Mouse (Mus musculus): ENCODE measurements around the gene Gnptg. TPM values are rescaled to one million over a fixed set of nuclear protein-coding genes. Genes with fewer than 3 reads are reported as not detected.

The Gnptg gene
- polyA plus RNA-seq, 1 experiment: 36.1 TPM

DNA sequence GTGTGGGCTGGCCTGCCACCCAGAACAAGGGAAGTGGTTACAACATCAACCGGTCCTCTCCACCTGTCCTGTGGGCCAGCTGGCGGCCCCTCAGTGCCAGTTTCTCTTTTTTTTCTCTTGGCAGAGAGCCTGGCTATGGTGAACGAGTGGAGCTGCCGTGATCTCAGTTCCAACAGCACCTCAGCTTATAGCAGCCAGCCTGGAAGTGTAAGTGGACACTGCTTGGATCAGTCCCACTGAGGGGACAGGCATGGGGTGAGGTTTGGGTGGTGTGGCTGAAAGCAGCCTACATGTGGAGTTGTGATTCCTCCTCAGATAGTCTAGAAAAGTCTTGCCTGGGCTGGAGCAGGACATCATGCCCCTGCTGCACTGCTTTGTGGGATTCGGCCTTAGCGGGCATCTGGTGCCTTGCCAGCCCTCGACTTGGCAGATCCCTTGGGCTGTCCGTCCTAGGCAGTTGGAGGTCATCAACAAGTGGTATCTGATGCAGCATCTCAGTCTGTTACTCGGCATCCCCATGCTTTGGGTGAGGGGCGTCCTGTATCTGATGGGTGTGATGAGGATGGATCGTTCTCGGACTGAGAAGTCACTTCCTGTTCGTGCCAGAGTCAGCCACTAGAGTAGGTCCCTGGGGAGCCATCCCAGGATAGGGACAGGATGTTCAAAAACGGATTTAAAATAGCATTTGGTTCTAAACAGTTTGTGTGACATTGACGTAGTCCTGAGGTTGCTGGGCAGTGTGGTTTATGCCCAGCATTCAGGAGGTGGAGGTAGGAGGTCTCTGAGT is 29.1 kb downstream of the Gnptg start:
- DNase-seq (ENCODE audit: low read depth, low spot score): no peak

DNA sequence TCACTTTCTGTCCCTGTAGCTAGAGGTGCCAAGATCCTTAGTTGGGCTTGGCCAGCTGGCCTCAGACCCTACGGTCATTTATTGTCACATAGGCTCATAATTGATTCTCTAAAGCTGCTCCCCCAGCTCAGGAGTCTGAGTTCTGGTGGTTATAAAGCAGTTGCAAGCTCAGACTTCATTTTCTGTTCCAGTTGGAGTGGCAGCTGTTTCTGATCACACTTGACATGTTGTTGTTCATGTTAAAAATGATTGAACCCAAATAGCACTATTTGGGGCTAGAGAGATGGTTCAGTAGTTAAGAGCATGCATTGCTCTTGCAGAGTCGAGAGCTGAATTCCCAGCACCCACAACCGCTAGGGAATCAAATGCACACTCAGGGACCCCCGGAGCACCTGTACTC is 29.9 kb downstream of the Gnptg start:
- DNase-seq (ENCODE audit: low read depth, low spot score): no peak
- WGBS: 85% methylated on average over 4 of the region's 4 CpGs

More for the DNA sequence above, 29.1 kb downstream of the Gnptg start:
- WGBS: 72% methylated on average over 15 of the region's 15 CpGs

DNA sequence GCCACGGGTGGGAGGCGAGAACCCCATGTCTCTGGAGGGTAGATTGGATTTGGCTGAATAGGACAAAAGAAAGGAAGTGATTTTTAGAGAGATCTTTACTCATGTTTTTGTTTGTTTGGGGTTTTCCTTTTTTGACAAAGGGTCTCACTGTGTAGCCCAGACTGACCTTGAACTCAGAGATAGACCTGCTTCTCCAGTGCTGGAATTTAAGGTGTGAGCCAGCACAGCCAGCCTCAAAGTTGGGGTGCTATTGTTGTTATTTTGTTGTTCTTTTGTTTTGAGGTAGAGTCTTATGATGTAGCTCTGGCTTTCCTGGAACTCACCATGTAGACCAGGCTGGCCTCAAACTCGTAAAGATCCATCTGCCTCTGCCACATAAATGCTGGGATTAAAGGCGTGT is 37.5 kb downstream of the Gnptg start:
- 72% methylated on average over 4 of the region's 4 CpGs for WGBS
- no peak for DNase-seq (ENCODE audit: low read depth, low spot score)

GRCm38 (mm10) chr17:25189091-25189490 is 50.8 kb downstream of the Gnptg start:
- DNase-seq (ENCODE audit: low read depth, low spot score): no peak
- WGBS: 4% methylated on average over 16 of the region's 16 CpGs

DNA sequence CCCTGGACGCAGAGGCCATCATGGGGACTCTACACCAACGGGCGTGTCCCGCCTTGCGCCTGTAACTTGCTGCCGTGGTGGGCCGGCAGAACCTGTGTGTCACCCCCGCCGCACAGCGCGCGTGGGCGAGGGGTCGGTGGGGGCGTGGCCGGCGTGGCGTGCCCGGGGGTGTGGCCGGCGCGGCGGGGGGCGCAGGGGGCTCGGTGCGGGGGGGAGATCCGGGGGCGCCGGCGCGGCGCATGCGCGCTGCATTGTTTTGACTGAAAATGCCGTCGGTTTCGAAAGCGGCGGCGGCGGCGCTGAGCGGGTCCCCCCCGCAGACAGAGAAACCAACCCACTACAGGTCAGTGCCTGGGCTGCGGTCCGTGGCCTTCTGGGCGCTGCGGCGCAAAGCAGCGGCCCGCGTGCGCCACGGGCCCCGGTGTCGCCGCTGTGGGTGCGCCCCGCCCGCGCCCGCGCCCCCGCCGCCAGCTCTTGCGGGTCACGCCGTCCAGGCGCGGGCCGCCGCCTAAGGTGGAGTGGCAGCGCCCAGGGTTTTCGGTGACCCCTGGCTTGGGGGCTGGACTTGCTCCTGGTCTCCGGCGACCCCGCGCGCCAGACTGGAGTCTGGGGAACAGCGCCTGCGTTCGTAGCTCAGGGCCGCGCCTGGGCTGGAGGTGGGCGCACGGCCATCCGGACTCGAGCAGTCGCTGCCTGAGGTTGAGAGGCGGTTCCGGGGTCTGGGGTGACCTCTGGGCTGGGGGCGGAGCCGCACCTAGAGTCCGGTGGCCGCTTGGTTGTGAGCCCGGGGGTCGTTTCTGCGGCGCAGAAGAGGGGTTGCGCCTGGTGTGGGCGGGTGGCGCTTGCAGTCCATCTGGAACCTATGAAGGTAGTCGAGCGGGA is 51.5 kb downstream of the Gnptg start, which contains the start of gene Unkl:
Gene Unkl (plus strand): TSS at position 248 of the 882 bp plus-strand sequence.
- WGBS: under 1% methylated on average over 100 of the region's 104 CpGs

DNA sequence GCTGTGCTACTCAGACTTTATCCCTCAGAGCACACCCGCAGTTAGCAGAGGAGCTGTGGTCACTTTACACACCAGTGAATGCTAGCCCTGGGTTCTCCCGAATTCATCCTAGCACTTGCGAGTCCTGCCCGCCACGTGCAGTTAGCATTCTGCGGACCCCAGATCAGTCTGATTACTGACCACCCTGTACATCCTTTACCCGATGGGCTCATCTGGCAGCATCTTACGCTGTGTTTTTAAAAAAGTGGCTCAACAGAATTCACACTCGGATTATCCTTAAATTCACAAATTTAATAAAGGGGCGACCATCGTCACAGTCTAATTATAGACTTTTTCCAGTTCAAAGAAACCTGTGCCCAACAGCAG is 52.2 kb downstream of the Gnptg start:
- WGBS: 12% methylated on average over 11 of the region's 11 CpGs
- no peak for DNase-seq (ENCODE audit: low read depth, low spot score)

More for the DNA sequence above, 51.5 kb downstream of the Gnptg start, which contains the start of gene Unkl:
- no peak for DNase-seq (ENCODE audit: low read depth, low spot score)

DNA sequence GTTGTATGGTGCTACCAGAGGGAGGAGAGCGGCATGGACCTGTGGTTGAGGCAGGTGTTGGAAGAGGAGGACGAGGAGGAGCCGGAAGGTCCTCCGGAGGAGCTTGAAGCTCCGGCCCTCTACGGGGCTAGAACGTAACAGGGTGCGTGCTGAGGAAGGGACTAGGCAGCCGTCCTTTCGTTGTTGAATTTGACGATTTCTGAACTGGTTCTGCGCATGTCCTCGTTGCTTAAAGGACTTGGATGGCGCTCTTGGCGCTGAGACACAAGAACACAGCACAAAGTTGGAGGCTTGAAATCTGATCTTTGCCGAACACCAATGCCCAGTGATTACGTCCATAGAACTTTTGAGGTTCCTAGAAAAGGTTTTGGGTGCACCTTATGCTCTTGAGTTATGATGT is 55.0 kb downstream of the Gnptg start:
- DNase-seq (ENCODE audit: low read depth, low spot score): no peak
- WGBS: 3% methylated on average over 17 of the region's 17 CpGs

- peak; percentile 98 for DNase-seq (ENCODE audit: low read depth, low spot score)
- under 1% methylated on average over 50 of the region's 50 CpGs for WGBS
Observed at GRCm38 (mm10) chr17:25184129-25184691, 55.7 kb downstream of the Gnptg start, which contains the start of gene BC003965. Gene BC003965 (plus strand): TSS chr17:25184554.

Other genes starting within 250 kb of the Gnptg start
- gene Cramp1l, start 224.3 kb downstream of the Gnptg start, polyA plus RNA-seq (2012; rRNA removed): 8.0 and 15.1 TPM in 2 replicates
- 7.8 and 9.4 TPM in 2 replicates for gene Ift140, start 224.0 kb downstream of the Gnptg start, polyA plus RNA-seq (2012; rRNA removed)
- gene Tmem204, start 156.5 kb downstream of the Gnptg start, polyA plus RNA-seq (2012; rRNA removed): 16.7 and 18.5 TPM in 2 replicates
- 9.4 and 12.2 TPM in 2 replicates for gene Telo2, start 124.2 kb downstream of the Gnptg start, polyA plus RNA-seq (2012; rRNA removed)
- gene Ptx4, start 119.4 kb downstream of the Gnptg start, polyA plus RNA-seq (2012; rRNA removed): 0.07 and 0.10 TPM in 2 replicates
- 17.1 and 21.7 TPM in 2 replicates for gene Clcn7, start 106.7 kb downstream of the Gnptg start, polyA plus RNA-seq (2012; rRNA removed)
- gene Ccdc154, start 77.7 kb downstream of the Gnptg start, polyA plus RNA-seq (2012; rRNA removed): not detected in 2 replicates
- gene Gm38655, start 64.7 kb downstream of the Gnptg start, polyA plus RNA-seq (2012; rRNA removed): not detected in 2 replicates
- 9.5 and 10.4 TPM in 2 replicates for gene BC003965, start 55.6 kb downstream of the Gnptg start, polyA plus RNA-seq (2012; rRNA removed)
- gene Unkl, start 51.7 kb downstream of the Gnptg start, polyA plus RNA-seq (2012; rRNA removed): 6.0 and 9.8 TPM in 2 replicates
- gene Tsr3, start within 50 bp of the Gnptg start, polyA plus RNA-seq (2012; rRNA removed): 11.6 and 12.7 TPM in 2 replicates
- gene Baiap3, start 16.2 kb upstream of the Gnptg start, polyA plus RNA-seq (2012; rRNA removed): 7.8 and 11.9 TPM in 2 replicates
- gene Ube2i, start 34.5 kb upstream of the Gnptg start, polyA plus RNA-seq (2012; rRNA removed): 113 and 132 TPM in 2 replicates
- not detected in 2 replicates for gene Prss34, start 58.3 kb upstream of the Gnptg start, polyA plus RNA-seq (2012; rRNA removed)
- gene Prss28, start 68.5 kb upstream of the Gnptg start, polyA plus RNA-seq (2012; rRNA removed): not detected in 2 replicates
- not detected in 2 replicates for gene Prss29, start 78.5 kb upstream of the Gnptg start, polyA plus RNA-seq (2012; rRNA removed)
- gene Tpsab1, start 105.4 kb upstream of the Gnptg start, polyA plus RNA-seq (2012; rRNA removed): not detected in 2 replicates
- 0.58 and 0.59 TPM in 2 replicates for gene Tpsb2, start 126.2 kb upstream of the Gnptg start, polyA plus RNA-seq (2012; rRNA removed)
- gene Tpsg1, start 129.1 kb upstream of the Gnptg start, polyA plus RNA-seq (2012; rRNA removed): 68.1 and 75.8 TPM in 2 replicates
- 10.4 and 25.1 TPM in 2 replicates for gene Cacna1h, start 193.7 kb upstream of the Gnptg start, polyA plus RNA-seq (2012; rRNA removed)
- 0.11 TPM in 1 of 2 replicates, not detected in the other for gene Tekt4, start 214.5 kb upstream of the Gnptg start, polyA plus RNA-seq (2012; rRNA removed)